Mouse (Mus musculus) heart, embryonic 11.5 days (tissue): ENCODE measurements around the gene Ccp110. TPM values are rescaled to one million over a fixed set of nuclear protein-coding genes. Genes with fewer than 3 reads are reported as not detected.

ENCODE experiments used
- ATAC-seq: fragments of 200-750 bp; cut with Nextera tagmentation; replicated peaks from 2 replicates; pipeline ENCODE4 v1.8.0; 2017; ENCODE audit warnings: moderate library complexity; ENCODE audit not compliant: insufficient number of reproducible peaks, low FRiP score, low TSS enrichment
- H3K27ac ChIP-seq: fragments of 300-500 bp; sonication (generic); 2 replicates; pipeline ENCODE4 v1.5.1; 2014; ENCODE audit warnings: mild to moderate bottlenecking, low read depth, low read length
- H3K27me3 ChIP-seq: fragments of 300-500 bp; sonication (generic); 2 replicates; pipeline ENCODE4 v1.6.1; 2014; ENCODE audit warnings: mild to moderate bottlenecking, low read length, mixed read lengths; ENCODE audit not compliant: control insufficient read depth, insufficient read depth
- H3K36me3 ChIP-seq: fragments of 300-500 bp; sonication (generic); 2 replicates; pipeline ENCODE4 v1.6.1; 2014; ENCODE audit warnings: mild to moderate bottlenecking, low read length, moderate library complexity, mixed read lengths; ENCODE audit not compliant: control insufficient read depth, insufficient read depth
- H3K4me1 ChIP-seq: fragments of 300-500 bp; sonication (generic); 2 replicates; pipeline ENCODE4 v1.6.1; 2014; ENCODE audit warnings: low read length; ENCODE audit not compliant: control insufficient read depth, insufficient read depth
- H3K4me2 ChIP-seq: fragments of 300-500 bp; sonication (generic); 2 replicates; pipeline ENCODE4 v1.6.1; 2014; ENCODE audit warnings: mild to moderate bottlenecking, moderate library complexity
- H3K4me3 ChIP-seq: fragments of 300-500 bp; sonication (generic); 2 replicates; pipeline ENCODE4 v1.5.1; 2014; ENCODE audit warnings: low read depth, low read length
- H3K9ac ChIP-seq: fragments of 300-500 bp; sonication (generic); 2 replicates; pipeline ENCODE4 v1.6.1; 2014; ENCODE audit warnings: mild to moderate bottlenecking, low read depth, low read length, moderate library complexity
- H3K9me3 ChIP-seq: fragments of 300-500 bp; sonication (generic); replicated peaks from 2 replicates; pipeline ENCODE4 v1.6.1; 2016; ENCODE audit warnings: low read length; ENCODE audit not compliant: control insufficient read depth
- WGBS: fragments of 180-500 bp; shearing (Covaris S2); extraction: QIAGEN DNeasy Blood & Tissue Kit; methylation state at CpG from one replicate; pipeline ENCODE4 v1.1.7; 2014; ENCODE audit not compliant: insufficient replicate concordance; 5-methylcytosine and 5-hydroxymethylcytosine counted together
- polyA plus RNA-seq: library from polyadenylated mRNA; unstranded; fragments of >200 nt; fragmentation: Nextera tagmentation; extraction: Ambion mirVana; gene quantifications from 2 replicates; pipeline ENCODE4 v1.2.1, GENCODE M21; 2014

Ccp110 gene
- polyA plus RNA-seq: 4.6 and 5.9 TPM in 2 replicates

GRCm38 (mm10) chr7:118712228-118713173 lies at the start of gene Ccp110:
Gene Ccp110 (plus strand): TSS chr7:118712552.
- ATAC-seq: peak; percentile 94
- Histone ChIP-seq H3K9ac (peak within 1 kb of the TSS; percentile 72), H3K36me3 (no peaks in the 10 kb centered on the region), H3K4me3 (peak within 1 kb of the TSS; percentile 85), H3K27ac (no peak within 1 kb of the TSS), H3K4me1 (0 out of 2 replicates have a peak, but pooled peaks cover 7% of the 10 kb centered on the region), H3K27me3 (no peaks in the 10 kb centered on the region), H3K4me2 (peak within 1 kb of the TSS; percentile 83), H3K9me3 (no peaks in the 10 kb centered on the region)
- under 1% methylated on average over 48 of the region's 48 CpGs for WGBS

GRCm38 (mm10) chr7:118667773-118668172 lies 44.6 kb upstream of the Ccp110 start:
- no peaks in the 10 kb centered on the region for H3K4me1 ChIP-seq
- H3K4me2 ChIP-seq: no peak overlapping the region
- WGBS: 89% methylated on average over 2 of the region's 2 CpGs
- no peak overlapping the region for H3K9ac ChIP-seq
- no peaks in the 10 kb centered on the region for H3K36me3 ChIP-seq
- H3K27me3 ChIP-seq: peaks cover 50% of the 10 kb centered on the region
- no peak overlapping the region for H3K4me3 ChIP-seq
- H3K9me3 ChIP-seq: 0 out of 2 replicates have a peak, but pooled peaks cover 3% of the 10 kb centered on the region
- no peak overlapping the region for H3K27ac ChIP-seq
- ATAC-seq: no peak

GRCm38 (mm10) chr7:118670142-118670541 lies 42.2 kb upstream of the Ccp110 start:
- H3K36me3 ChIP-seq: no peaks in the 10 kb centered on the region
- H3K27me3 ChIP-seq: peaks cover 70% of the 10 kb centered on the region

GRCm38 (mm10) chr7:118676826-118677225 lies 35.5 kb upstream of the Ccp110 start:
- WGBS: 35% methylated on average over 4 of the region's 4 CpGs
- H3K27me3 ChIP-seq: peaks cover 55% of the 10 kb centered on the region
- no peak overlapping the region for H3K27ac ChIP-seq
- H3K9ac ChIP-seq: no peak overlapping the region
- H3K36me3 ChIP-seq: no peaks in the 10 kb centered on the region
- H3K9me3 ChIP-seq: 0 out of 2 replicates have a peak, but pooled peaks cover 3% of the 10 kb centered on the region
- H3K4me3 ChIP-seq: no peak overlapping the region
- H3K4me2 ChIP-seq: 0 out of 2 replicates have a peak overlapping the region, but pooled peaks have one; percentile 8
- peak; percentile 49; the same call in 1 of the 2 replicates for ATAC-seq
- no peaks in the 10 kb centered on the region for H3K4me1 ChIP-seq

More at GRCm38 (mm10) chr7:118670142-118670541, 42.2 kb upstream of the Ccp110 start:
- WGBS: 45% methylated on average over 4 of the region's 4 CpGs
- Histone ChIP-seq H3K4me3 (no peak overlapping the region), H3K4me2 (no peak overlapping the region), H3K9ac (no peak overlapping the region), H3K27ac (no peak overlapping the region), H3K9me3 (no peaks in the 10 kb centered on the region), H3K4me1 (no peaks in the 10 kb centered on the region)
- no peak for ATAC-seq

DNA sequence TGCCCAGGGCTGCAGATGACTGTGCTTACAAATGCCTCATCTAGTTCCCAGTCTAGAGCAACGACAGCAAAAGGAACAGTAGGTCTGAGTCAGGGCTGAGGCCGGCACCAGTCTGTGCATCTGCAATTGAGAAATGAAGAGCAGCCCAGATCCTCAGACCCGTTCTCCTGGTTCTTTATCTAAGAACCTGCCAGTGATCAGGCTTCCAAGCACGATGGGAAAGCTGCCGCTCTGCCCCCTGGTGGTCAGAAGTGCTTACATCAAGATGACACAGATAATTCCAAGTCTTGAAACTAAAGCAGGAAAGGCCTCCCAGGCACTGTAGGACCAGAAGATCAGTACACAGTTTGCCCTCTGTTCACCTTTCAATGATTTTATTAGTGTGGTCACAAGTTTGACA lies 24.2 kb upstream of the Ccp110 start:
- 24% methylated on average over 5 of the region's 5 CpGs for WGBS
- H3K36me3 ChIP-seq: peaks cover 10% of the 10 kb centered on the region; the same call in 1 of the 2 replicates

GRCm38 (mm10) chr7:118689088-118689487 lies 23.3 kb upstream of the Ccp110 start:
- H3K27me3 ChIP-seq: peaks cover 12% of the 10 kb centered on the region
- H3K4me1 ChIP-seq: no peaks in the 10 kb centered on the region
- ATAC-seq: no peak
- H3K4me2 ChIP-seq: no peak overlapping the region
- H3K4me3 ChIP-seq: no peak overlapping the region
- no peaks in the 10 kb centered on the region for H3K9me3 ChIP-seq
- no peak overlapping the region for H3K9ac ChIP-seq
- H3K36me3 ChIP-seq: peaks cover 10% of the 10 kb centered on the region; the same call in 1 of the 2 replicates
- WGBS: 84% methylated on average over 7 of the region's 7 CpGs
- no peak overlapping the region for H3K27ac ChIP-seq

More for the DNA sequence above, 24.2 kb upstream of the Ccp110 start:
- no peaks in the 10 kb centered on the region for H3K9me3 ChIP-seq
- H3K27me3 ChIP-seq: peaks cover 18% of the 10 kb centered on the region
- no peak for ATAC-seq
- no peaks in the 10 kb centered on the region for H3K4me1 ChIP-seq
- no peak overlapping the region for H3K9ac ChIP-seq
- no peak overlapping the region for H3K4me3 ChIP-seq
- no peak overlapping the region for H3K27ac ChIP-seq
- no peak overlapping the region for H3K4me2 ChIP-seq

- no peak for ATAC-seq
- WGBS: 90% methylated on average over 2 of the region's 2 CpGs
- Histone ChIP-seq H3K27ac (no peak overlapping the region), H3K4me3 (no peak overlapping the region), H3K9ac (no peak overlapping the region), H3K9me3 (no peaks in the 10 kb centered on the region), H3K27me3 (peaks cover 8% of the 10 kb centered on the region; the same call in 1 of the 2 replicates), H3K4me1 (no peaks in the 10 kb centered on the region), H3K36me3 (peaks cover 16% of the 10 kb centered on the region; the same call in 1 of the 2 replicates), H3K4me2 (no peak overlapping the region)
Measured at GRCm38 (mm10) chr7:118691287-118691686, 21.1 kb upstream of the Ccp110 start.

DNA sequence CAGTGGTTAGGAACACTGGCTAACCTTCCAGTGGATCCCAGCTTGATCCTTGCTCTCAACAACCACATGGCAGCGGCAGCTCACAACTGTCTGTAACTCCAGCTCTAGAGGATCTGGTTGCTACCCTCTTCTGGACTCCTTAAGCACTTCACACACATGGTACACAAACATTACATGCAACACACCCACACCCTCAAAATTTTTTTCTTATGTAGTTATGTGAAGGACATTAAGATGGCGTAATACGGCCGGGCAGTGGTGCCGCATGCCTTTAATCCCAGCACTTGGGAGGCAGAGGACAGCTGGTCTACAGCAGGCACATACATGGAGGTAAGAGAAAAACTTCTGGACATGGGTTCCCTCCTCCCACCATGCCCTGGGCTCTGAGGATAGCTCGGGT lies 16.2 kb upstream of the Ccp110 start:
- Histone ChIP-seq H3K27ac (no peak overlapping the region), H3K9ac (no peak overlapping the region), H3K9me3 (no peaks in the 10 kb centered on the region), H3K36me3 (peaks cover 13% of the 10 kb centered on the region), H3K4me2 (no peak overlapping the region), H3K4me3 (no peak overlapping the region), H3K27me3 (no peaks in the 10 kb centered on the region), H3K4me1 (no peaks in the 10 kb centered on the region)
- ATAC-seq: no peak
- WGBS: 94% methylated on average over 6 of the region's 6 CpGs
